Mouse (Mus musculus): ENCODE data around the gene Rps26.

DNA sequence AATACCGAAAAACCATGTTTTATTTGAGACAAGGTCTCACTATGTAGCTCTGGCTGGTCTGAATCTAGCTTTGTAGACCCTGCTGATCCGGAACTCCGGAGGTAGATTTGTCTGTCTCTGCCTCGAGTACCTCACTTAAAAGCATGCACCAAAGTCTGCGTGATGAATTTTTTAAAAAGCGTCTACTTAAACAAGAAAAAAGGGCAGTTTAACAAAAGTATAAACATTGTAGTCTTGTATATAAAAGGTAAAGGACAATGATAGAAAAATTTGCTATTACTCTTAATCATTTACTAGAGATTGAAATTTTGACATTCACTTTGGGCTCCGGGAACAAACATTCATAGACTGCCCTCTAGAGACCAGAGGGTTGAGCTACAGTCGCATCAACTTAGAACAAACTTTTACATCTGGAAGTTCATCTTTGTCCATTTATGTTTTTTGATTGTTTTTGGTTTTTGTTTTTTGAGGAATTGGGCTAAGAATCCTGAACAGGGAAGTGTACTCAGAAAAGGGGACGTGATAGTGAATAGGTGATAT lies 48.0 kb upstream of the Rps26 start:
- TF ChIP-seq CTCF (conservative IDR thresholded peaks at IDR 0.05; ENCODE audit: insufficient read depth, insufficient read length, low read depth, low read length) (peak; percentile 30; the same call in 1 of the 2 replicates), POLR2A (IDR thresholded peaks at IDR 0.05; ENCODE audit: low read depth, low read length) (no peak)
